Comparison of ENCODE assay signal across 29 mouse cellular contexts in genomic region chr10:87889850-87890249, GRCm38 (mm10). TPM values are rescaled to one million over a fixed set of nuclear protein-coding genes. Genes with fewer than 3 reads are reported as not detected.
A peak's percentile ranks its signal among the peaks of the same experiment; 100 is the strongest.
DNase-seq lines count a peak whose midpoint lies in the region; ATAC-seq and TF ChIP-seq lines count a peak whose summit lies in the region.
"Had no signal": no experiment of that assay in that cellular context is flagged by ENCODE, and none has a peak within 500 bp of the region (broad histone marks: within the 10 kb centered on the region; RNA-seq: fewer than 3 reads in every experiment).

No protein-coding gene starts in this region.

- H3K79me2 ChIP-seq in C2C12 (ENCODE audit: control insufficient read depth, insufficient read depth) (no peaks in the 10 kb centered on the region), myocyte (ENCODE audit: control insufficient read depth, insufficient read depth) (no peaks in the 10 kb centered on the region)

- H3K9ac ChIP-seq in kidney, postnatal 0 days (ENCODE audit: low read depth, low read length): no peak overlapping the region
- H3K9ac ChIP-seq in kidney, embryonic 14.5 days (ENCODE audit: low read depth, low read length): no peak overlapping the region
- no peak overlapping the region for H3K9ac ChIP-seq in forebrain, embryonic 14.5 days (ENCODE audit: low read length)
- H3K9ac ChIP-seq: heart, embryonic 13.5 days; hindbrain, embryonic 15.5 days; limb, embryonic 13.5 days; liver, embryonic 12.5 days; midbrain, embryonic 13.5 days; neural tube, embryonic 15.5 days; stomach, embryonic 15.5 days had no signal

- H3ac ChIP-seq in C2C12 (ENCODE audit: control insufficient read depth, insufficient read length, low read depth): no peak overlapping the region
- H3ac ChIP-seq in myocyte (ENCODE audit: control insufficient read depth, insufficient read length): no peak overlapping the region

- DNase-seq in kidney, postnatal 0 days (ENCODE audit: low spot score): peak; percentile 14
- DNase-seq in brain, adult 2 months (ENCODE audit: low read depth, low spot score): peak; percentile 29
- no peak for DNase-seq in forebrain, embryonic 14.5 days (ENCODE audit: low spot score)
- DNase-seq: adrenal gland, postnatal 25 days; cerebellum, adult 18-20 months; cerebellum, postnatal 10 days; gastrocnemius, postnatal 10 days; heart, adult 2 months; heart, postnatal 10 days; lung, adult 18-20 months; lung, postnatal 4 days; right cerebral cortex, postnatal 25 days had no signal

- no peaks in the 10 kb centered on the region for H3K27me3 ChIP-seq in kidney, postnatal 0 days (ENCODE audit: insufficient read depth, low read length)
- H3K27me3 ChIP-seq in kidney, embryonic 14.5 days (ENCODE audit: control insufficient read depth, insufficient read depth, low read length): no peaks in the 10 kb centered on the region
- H3K27me3 ChIP-seq in C2C12 (ENCODE audit: control insufficient read depth, insufficient read depth, insufficient read length): no peaks in the 10 kb centered on the region
- no peaks in the 10 kb centered on the region for H3K27me3 ChIP-seq in myocyte (ENCODE audit: control insufficient read depth, insufficient read depth, insufficient read length)
- no peaks in the 10 kb centered on the region for H3K27me3 ChIP-seq in forebrain, embryonic 14.5 days (replicated peaks; ENCODE audit: control insufficient read depth, insufficient read depth, low read length)
- H3K27me3 ChIP-seq: heart, embryonic 13.5 days; hindbrain, embryonic 15.5 days; limb, embryonic 13.5 days; liver, embryonic 12.5 days; midbrain, embryonic 13.5 days; neural tube, embryonic 15.5 days; Patski; stomach, embryonic 15.5 days had no signal

- H3K9me3 ChIP-seq in kidney, postnatal 0 days (replicated peaks; ENCODE audit: low read length): no peaks in the 10 kb centered on the region
- H3K9me3 ChIP-seq in kidney, embryonic 14.5 days (ENCODE audit: control insufficient read depth, low read length): no peaks in the 10 kb centered on the region
- H3K9me3 ChIP-seq in forebrain, embryonic 14.5 days (replicated peaks; ENCODE audit: control insufficient read depth, low read length): no peaks in the 10 kb centered on the region
- H3K9me3 ChIP-seq: G1E; heart, embryonic 13.5 days; hindbrain, embryonic 10.5 days; hindbrain, embryonic 15.5 days; limb, embryonic 13.5 days; liver, embryonic 12.5 days; midbrain, embryonic 13.5 days; neural tube, embryonic 15.5 days; stomach, embryonic 15.5 days had no signal

- H3K4me1 ChIP-seq in kidney, postnatal 0 days (replicated peaks; ENCODE audit: insufficient read depth, low read length): no peaks in the 10 kb centered on the region
- H3K4me1 ChIP-seq in kidney, embryonic 14.5 days (ENCODE audit: control insufficient read depth, insufficient read depth, low read length): no peaks in the 10 kb centered on the region
- no peaks in the 10 kb centered on the region for H3K4me1 ChIP-seq in forebrain, embryonic 14.5 days (ENCODE audit: control insufficient read depth, insufficient read depth, low read length)
- H3K4me1 ChIP-seq: hindbrain, embryonic 10.5 days; hindbrain, embryonic 15.5 days; limb, embryonic 13.5 days; liver, embryonic 12.5 days; midbrain, embryonic 13.5 days; neural tube, embryonic 15.5 days; stomach, embryonic 15.5 days had no signal

- H3K36me3 ChIP-seq in kidney, postnatal 0 days (ENCODE audit: insufficient read depth, low read length): no peaks in the 10 kb centered on the region
- H3K36me3 ChIP-seq in kidney, embryonic 14.5 days (ENCODE audit: control insufficient read depth, insufficient read depth, low read length): no peaks in the 10 kb centered on the region
- H3K36me3 ChIP-seq in C2C12 (ENCODE audit: control insufficient read depth, insufficient read depth): no peaks in the 10 kb centered on the region
- no peaks in the 10 kb centered on the region for H3K36me3 ChIP-seq in myocyte (ENCODE audit: control insufficient read depth, insufficient read depth)
- no peaks in the 10 kb centered on the region for H3K36me3 ChIP-seq in forebrain, embryonic 14.5 days (ENCODE audit: control insufficient read depth, insufficient read depth, low read length)
- H3K36me3 ChIP-seq: G1E; hindbrain, embryonic 10.5 days; hindbrain, embryonic 15.5 days; limb, embryonic 13.5 days; liver, embryonic 12.5 days; midbrain, embryonic 13.5 days; neural tube, embryonic 15.5 days; stomach, embryonic 15.5 days had no signal

- ATAC-seq in kidney, postnatal 0 days (replicated peaks; ENCODE audit: low FRiP score, low read depth): no peak
- ATAC-seq in kidney, embryonic 14.5 days (ENCODE audit: low FRiP score, low TSS enrichment): no peak
- no peak for ATAC-seq in forebrain, embryonic 14.5 days
- ATAC-seq: inflammation-experienced regulatory T-cells, adult 6 months; liver, embryonic 12.5 days; lung, postnatal 0 days; midbrain, embryonic 13.5 days; Patski had no signal

- TF ChIP-seq CTCF in kidney, postnatal 0 days (IDR thresholded peaks at IDR 0.05; ENCODE audit: low read depth): no peak
- no peak for TF ChIP-seq CTCF in C2C12 (IDR thresholded peaks at IDR 0.05; ENCODE audit: control insufficient read depth, insufficient read depth, insufficient read length)

- TF ChIP-seq POLR2A in myocyte (IDR thresholded peaks at IDR 0.05; ENCODE audit: insufficient read length, low read depth): no peak

- no peak overlapping the region for H3K4me2 ChIP-seq in kidney, postnatal 0 days (ENCODE audit: low read length)
- no peak overlapping the region for H3K4me2 ChIP-seq in kidney, embryonic 14.5 days (replicated peaks; ENCODE audit: low read depth, low read length)
- no peak overlapping the region for H3K4me2 ChIP-seq in myocyte (ENCODE audit: low read depth)
- H3K4me2 ChIP-seq in forebrain, embryonic 14.5 days (ENCODE audit: low read length): no peak overlapping the region
- H3K4me2 ChIP-seq: heart, embryonic 13.5 days; hindbrain, embryonic 15.5 days; limb, embryonic 13.5 days; liver, embryonic 12.5 days; midbrain, embryonic 13.5 days; neural tube, embryonic 15.5 days; stomach, embryonic 15.5 days had no signal

- H3K27ac ChIP-seq in kidney, postnatal 0 days: no peak overlapping the region
- H3K27ac ChIP-seq in kidney, embryonic 14.5 days (ENCODE audit: low read depth, low read length): no peak overlapping the region
- H3K27ac ChIP-seq in forebrain, embryonic 14.5 days (ENCODE audit: low read depth, low read length): no peak overlapping the region
- H3K27ac ChIP-seq: heart, adult 2 months; heart, embryonic 13.5 days; hindbrain, embryonic 10.5 days; hindbrain, embryonic 15.5 days; left cerebral cortex, adult 2 months; limb, embryonic 13.5 days; liver, embryonic 12.5 days; midbrain, embryonic 13.5 days; neural tube, embryonic 15.5 days; stomach, embryonic 15.5 days had no signal

- no peak overlapping the region for H3K4me3 ChIP-seq in kidney, postnatal 0 days (replicated peaks; ENCODE audit: low read depth, low read length)
- H3K4me3 ChIP-seq in kidney, embryonic 14.5 days (ENCODE audit: low read length): no peak overlapping the region
- H3K4me3 ChIP-seq in C2C12 (ENCODE audit: insufficient read depth, poor library complexity, severe bottlenecking) (no peak overlapping the region), myocyte (no peak overlapping the region)
- no peak overlapping the region for H3K4me3 ChIP-seq in forebrain, embryonic 14.5 days (ENCODE audit: low read depth, low read length)
- H3K4me3 ChIP-seq: erythroblast, embryonic 14.5 days; heart, adult 2 months; heart, embryonic 13.5 days; hindbrain, embryonic 10.5 days; hindbrain, embryonic 15.5 days; left cerebral cortex, adult 2 months; limb, embryonic 13.5 days; liver, embryonic 12.5 days; midbrain, embryonic 13.5 days; neural tube, embryonic 15.5 days; stomach, embryonic 15.5 days had no signal

- H3K79me3 ChIP-seq in C2C12 (ENCODE audit: low read depth): no peaks in the 10 kb centered on the region

TF ChIP-seq in C2C12, 6 proteins besides CTCF, POLR2A, EP300 and RAD21:
- no peak for TF ChIP-seq MAX (IDR thresholded peaks at IDR 0.05)
- no peak for TF ChIP-seq USF1 (IDR thresholded peaks at IDR 0.05; ENCODE audit: low read depth)
- TF ChIP-seq MYOD1 (IDR thresholded peaks at IDR 0.05; ENCODE audit: control insufficient read depth, insufficient read length, low read depth): peak; percentile 47

TF ChIP-seq in myocyte, 11 proteins besides CTCF, POLR2A, EP300 and RAD21:
- TF ChIP-seq MYOD1 (IDR thresholded peaks at IDR 0.05; ENCODE audit: control insufficient read depth in 1 of 3, insufficient read length in 2 of 3, low read depth in 2 of 3): peak in 2 of 3 experiments; percentile 41 to 55
- no peak for TF ChIP-seq CEBPB (IDR thresholded peaks at IDR 0.05; ENCODE audit: insufficient read depth, poor library complexity, severe bottlenecking)

RNA-seq across cellular contexts. Expression of gene Igf1, which starts 31.8 kb away (rescaled TPM):
- 23.1 and 24.0 TPM in 2 replicates for polyA plus RNA-seq in kidney, postnatal 0 days (2015; fragmentation: Nextera tagmentation; extraction: Ambion mirVana)
- 24.5 and 28.2 TPM in 2 replicates for polyA plus RNA-seq in kidney, embryonic 14.5 days (2014; fragmentation: Nextera tagmentation; extraction: Ambion mirVana)
- polyA plus RNA-seq in C2C12 (2012; fragmentation: generic; extraction: Trizol) (0.05 TPM), myocyte (2012; fragmentation: generic; extraction: Trizol) (0.48 TPM)
- polyA plus RNA-seq in forebrain, embryonic 14.5 days (2014; fragmentation: Nextera tagmentation; extraction: Ambion mirVana): 5.0 and 6.6 TPM in 2 replicates
